Mouse (Mus musculus): ENCODE measurements around the gene Pogk.
A peak's percentile ranks its signal among the peaks of the same experiment; 100 is the strongest.

Pogk gene

GRCm38 (mm10) chr1:166378431-166379012 is 31.1 kb downstream of the Pogk start:
- DNase-seq = no peak

GRCm38 (mm10) chr1:166377171-166377570 is 32.5 kb downstream of the Pogk start:
- DNase-seq = no peak

- DNase-seq = no peak
Measured at GRCm38 (mm10) chr1:166363122-166363521, 46.5 kb downstream of the Pogk start.

GRCm38 (mm10) chr1:166362659-166363058 is 47.0 kb downstream of the Pogk start:
- DNase-seq = no peak

- no peak for DNase-seq
Measured at GRCm38 (mm10) chr1:166361842-166362241, 47.8 kb downstream of the Pogk start.

GRCm38 (mm10) chr1:166360896-166361295 is 48.8 kb downstream of the Pogk start:
- DNase-seq = no peak

- DNase-seq = peak; percentile 97
Measured at GRCm38 (mm10) chr1:166360157-166360855, 49.4 kb downstream of the Pogk start.

GRCm38 (mm10) chr1:166349751-166350150 is 59.9 kb downstream of the Pogk start:
- DNase-seq = no peak

GRCm38 (mm10) chr1:166349341-166349740 is 60.3 kb downstream of the Pogk start:
- no peak for DNase-seq

GRCm38 (mm10) chr1:166346906-166347305 is 62.8 kb downstream of the Pogk start:
- no peak for DNase-seq

GRCm38 (mm10) chr1:166345602-166346001 is 64.1 kb downstream of the Pogk start:
- DNase-seq = no peak

GRCm38 (mm10) chr1:166344300-166345077 is 65.2 kb downstream of the Pogk start:
- no peak for DNase-seq

- no peak for DNase-seq
Measured at GRCm38 (mm10) chr1:166343586-166343985, 66.1 kb downstream of the Pogk start.

GRCm38 (mm10) chr1:166342539-166342938 is 67.1 kb downstream of the Pogk start:
- no peak for DNase-seq

- DNase-seq = no peak
Measured at GRCm38 (mm10) chr1:166342060-166342459, 67.6 kb downstream of the Pogk start.

GRCm38 (mm10) chr1:166339110-166339509 is 70.6 kb downstream of the Pogk start:
- no peak for DNase-seq

All from right cerebral cortex, postnatal 14 days (tissue).